ENCODE assay signal across 16 mouse cellular contexts in genomic region chr3:35354356-35354755, GRCm38 (mm10).
A peak's percentile ranks its signal among the peaks of the same experiment; 100 is the strongest.
DNase-seq lines count a peak whose midpoint lies in the region; ATAC-seq lines count a peak whose summit lies in the region.
"Had no signal": no experiment of that assay in that cellular context is flagged by ENCODE, and none has a peak within 500 bp of the region (broad histone marks: within the 10 kb centered on the region; RNA-seq: fewer than 3 reads in every experiment).

No protein-coding gene starts in this region.

- no peaks in the 10 kb centered on the region for H3K27me3 ChIP-seq in hindbrain, embryonic 13.5 days
- H3K27me3 ChIP-seq: CH12.LX; embryonic facial prominence, embryonic 13.5 days; megakaryocyte, embryonic 14.5 days had no signal

- no peak overlapping the region for H3K4me3 ChIP-seq in hindbrain, embryonic 13.5 days
- H3K4me3 ChIP-seq: embryonic facial prominence, embryonic 13.5 days; megakaryocyte, embryonic 14.5 days had no signal

- no peaks in the 10 kb centered on the region for H3K9me3 ChIP-seq in hindbrain, embryonic 13.5 days
- H3K9me3 ChIP-seq: embryonic facial prominence, embryonic 13.5 days had no signal

- no peak overlapping the region for H3K9ac ChIP-seq in hindbrain, embryonic 13.5 days
- H3K9ac ChIP-seq: embryonic facial prominence, embryonic 13.5 days; liver, postnatal 0 days had no signal

- H3K4me2 ChIP-seq in hindbrain, embryonic 13.5 days = no peak overlapping the region
- H3K4me2 ChIP-seq: embryonic facial prominence, embryonic 13.5 days had no signal

- peak overlapping the region; percentile 40; the same call in 1 of the 2 replicates for H3K27ac ChIP-seq in hindbrain, embryonic 13.5 days
- H3K27ac ChIP-seq: embryonic facial prominence, embryonic 13.5 days had no signal

- DNase-seq in kidney, postnatal 10 days = peak; percentile 51
- DNase-seq in kidney, postnatal 36 days = no peak
- peak; percentile 54 for DNase-seq in urinary bladder, postnatal 14 days (ENCODE audit: low spot score)
- DNase-seq in urinary bladder, adult 2 months (ENCODE audit: low spot score) = no peak
- peak; percentile 61 to 64 for DNase-seq in urinary bladder, postnatal 36 days (ENCODE audit: low spot score in 2 of 2)
- no peak for DNase-seq in adrenal gland, postnatal 14 days
- DNase-seq in cerebellum, adult 8-10 months = no peak
- DNase-seq: adrenal gland, postnatal 25 days; cerebellum, adult 2 months; gastrocnemius, postnatal 10 days; liver, postnatal 0 days; thymus, postnatal 14 days had no signal

- ATAC-seq in hindbrain, embryonic 13.5 days (ENCODE audit: low FRiP score) = peak; percentile 80
- ATAC-seq: liver, postnatal 0 days had no signal

- H3K36me3 ChIP-seq in hindbrain, embryonic 13.5 days = no peaks in the 10 kb centered on the region
- H3K36me3 ChIP-seq: embryonic facial prominence, embryonic 13.5 days had no signal

- H3K4me1 ChIP-seq in hindbrain, embryonic 13.5 days (replicated peaks) = peaks cover 19% of the 10 kb centered on the region
- H3K4me1 ChIP-seq: embryonic facial prominence, embryonic 13.5 days; megakaryocyte, embryonic 14.5 days had no signal

- 44% methylated on average over 5 of the region's 5 CpGs for WGBS in hindbrain, embryonic 13.5 days

Comparison
In these comparisons a context has a peak if more than half of its experiments do, and no peak if none do; other contexts are left out.
1. DNase-seq: peak in kidney, postnatal 10 days (single experiment), urinary bladder, postnatal 14 days (single experiment) and urinary bladder, postnatal 36 days (2 of 2); none in kidney, postnatal 36 days (0 of 2), urinary bladder, adult 2 months (single experiment), adrenal gland, postnatal 14 days (single experiment) and cerebellum, adult 8-10 months (single experiment).